Mouse (Mus musculus): ENCODE results near the gene Atad1. TPM values are rescaled to one million over a fixed set of nuclear protein-coding genes. Genes with fewer than 3 reads are reported as not detected.
A peak's percentile ranks its signal among the peaks of the same experiment; 100 is the strongest.
"Not testable (repeated sequence)": the region's sequence is repeated elsewhere in the genome, so short reads cannot be mapped to it uniquely, and the experiment has no call there.

Gene Atad1
- total RNA-seq, 2 experiments from 2014 or later, result 96.8 to 101 TPM

GRCm38 (mm10) chr19:32749425-32749824, 9.8 kb upstream of the Atad1 start:
- DNase-seq, result no peak

- DNase-seq, result no peak
These were observed 1.2 kb upstream of the Atad1 start for GRCm38 (mm10) chr19:32740641-32741345.

GRCm38 (mm10) chr19:32737844-32738243, 1.7 kb downstream of the Atad1 start:
- DNase-seq, result no peak

- DNase-seq, result no peak
These were observed 6.7 kb downstream of the Atad1 start for GRCm38 (mm10) chr19:32732922-32733321.

GRCm38 (mm10) chr19:32729785-32730184, 9.8 kb downstream of the Atad1 start:
- no peak for DNase-seq

- DNase-seq, result no peak
These were observed 12.9 kb downstream of the Atad1 start for GRCm38 (mm10) chr19:32726451-32727325.

GRCm38 (mm10) chr19:32723817-32724216, 15.8 kb downstream of the Atad1 start:
- no peak for DNase-seq

- DNase-seq, result no peak
These were observed 19.3 kb downstream of the Atad1 start for GRCm38 (mm10) chr19:32720319-32720718.

GRCm38 (mm10) chr19:32717590-32717989, 22.0 kb downstream of the Atad1 start:
- no peak for DNase-seq

- DNase-seq, result no peak
These were observed 23.9 kb downstream of the Atad1 start for GRCm38 (mm10) chr19:32715681-32716080.

- peak; percentile 69 to 71 for DNase-seq
These were observed 24.4 kb downstream of the Atad1 start for GRCm38 (mm10) chr19:32715201-32715600.

GRCm38 (mm10) chr19:32713471-32713870, 26.1 kb downstream of the Atad1 start:
- no peak for DNase-seq

- peak; percentile 66 to 73 for DNase-seq
These were observed 27.0 kb downstream of the Atad1 start for GRCm38 (mm10) chr19:32712588-32713042.

- peak; percentile 92 to 94 for DNase-seq
These were observed 27.6 kb downstream of the Atad1 start for GRCm38 (mm10) chr19:32711761-32712541.

- no peak for DNase-seq
These were observed 29.3 kb downstream of the Atad1 start for GRCm38 (mm10) chr19:32710288-32710687.

GRCm38 (mm10) chr19:32708996-32709395, 30.6 kb downstream of the Atad1 start:
- no peak for DNase-seq

- DNase-seq, result no peak
These were observed 37.4 kb downstream of the Atad1 start for GRCm38 (mm10) chr19:32702191-32702590.

GRCm38 (mm10) chr19:32696674-32697073, 42.9 kb downstream of the Atad1 start:
- no peak for DNase-seq

- no peak for DNase-seq
These were observed 49.9 kb downstream of the Atad1 start for GRCm38 (mm10) chr19:32689724-32690123.

- not testable (repeated sequence) for DNase-seq
These were observed 51.4 kb downstream of the Atad1 start for GRCm38 (mm10) chr19:32688227-32688626.

GRCm38 (mm10) chr19:32687721-32688120, 51.9 kb downstream of the Atad1 start:
- no peak for DNase-seq

- DNase-seq, result no peak
These were observed 56.5 kb downstream of the Atad1 start for GRCm38 (mm10) chr19:32683081-32683480.

GRCm38 (mm10) chr19:32680894-32681293, 58.7 kb downstream of the Atad1 start:
- no peak for DNase-seq
